Mouse (Mus musculus): ENCODE measurements around the gene Aktip. TPM values are rescaled to one million over a fixed set of nuclear protein-coding genes. Genes with fewer than 3 reads are reported as not detected.

The Aktip gene
- 96.5 and 99.3 TPM in 2 replicates for polyA plus RNA-seq (2016; fragmentation: Nextera tagmentation; extraction: Ambion mirVana)

DNA sequence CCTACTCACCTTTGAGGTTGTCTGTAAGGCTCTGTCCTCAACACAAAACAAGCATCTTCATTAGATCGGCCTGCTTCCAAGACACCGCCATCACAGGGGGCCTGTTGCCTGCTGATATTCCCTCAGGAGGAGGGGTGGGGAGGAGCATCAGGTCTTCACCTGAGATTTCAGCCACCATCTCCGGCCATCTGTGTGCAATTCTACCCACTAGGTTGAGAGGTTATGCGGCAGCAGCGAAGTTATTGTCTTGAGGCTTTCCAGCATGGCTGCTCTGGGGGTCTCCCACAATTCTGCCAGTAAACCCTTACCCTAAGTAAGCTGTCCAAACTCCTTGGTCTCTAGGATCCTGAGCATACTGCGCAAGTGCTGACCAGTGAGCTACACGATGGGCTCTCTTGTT, at the start of gene Aktip:
Gene Aktip (minus strand): TSS at position 101 of the 400 bp plus-strand sequence.
- Histone ChIP-seq H3K9ac (no peak within 1 kb of the TSS), H3K36me3 (replicated peaks) (no peaks in the 10 kb centered on the region), H3K27me3 (peaks cover 14% of the 10 kb centered on the region; the same call in 1 of the 2 replicates), H3K4me1 (peaks cover 5% of the 10 kb centered on the region; the same call in 1 of the 2 replicates), H3K4me3 (replicated peaks) (no peak within 1 kb of the TSS), H3K27ac (no peak within 1 kb of the TSS), H3K4me2 (no peak within 1 kb of the TSS), H3K9me3 (no peaks in the 10 kb centered on the region)
- no peak for ATAC-seq (ENCODE audit: low FRiP score)
- WGBS = 94% methylated on average over 7 of the region's 7 CpGs

DNA sequence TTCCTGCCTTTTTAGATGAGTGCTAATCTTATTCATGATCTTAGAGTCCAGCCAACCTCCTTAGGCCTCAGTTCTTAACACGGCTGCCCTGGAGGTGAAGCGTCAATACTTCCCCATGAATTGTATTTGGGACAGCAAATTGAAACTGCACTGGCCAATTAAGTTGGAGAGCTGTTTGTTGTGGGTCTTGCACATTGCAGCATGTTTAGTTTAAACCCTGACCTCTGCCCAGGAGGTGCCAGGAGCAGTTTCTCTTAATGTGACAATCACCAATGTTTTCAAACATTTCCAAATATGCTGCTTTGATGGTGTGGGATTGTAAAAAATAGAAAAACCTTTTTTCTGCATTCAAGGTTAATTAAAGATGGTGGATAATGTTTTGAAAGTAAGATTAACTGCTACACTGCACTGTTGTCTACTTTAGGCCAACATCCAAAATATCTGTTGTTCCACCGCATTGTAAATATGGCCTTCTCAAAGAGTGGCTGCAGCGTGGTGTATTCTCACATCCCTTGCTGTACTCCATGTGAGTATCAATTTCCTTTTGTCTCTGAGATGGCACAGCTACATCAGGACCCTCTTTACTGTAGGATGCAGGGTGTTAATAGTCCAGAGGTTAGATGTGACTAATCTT, 46.2 kb upstream of the Aktip start:
- H3K4me1 ChIP-seq = peaks cover 5% of the 10 kb centered on the region; the same call in 1 of the 2 replicates
- peaks cover 10% of the 10 kb centered on the region for H3K36me3 ChIP-seq (replicated peaks)
- no peak overlapping the region for H3K9ac ChIP-seq
- H3K27me3 ChIP-seq = no peaks in the 10 kb centered on the region
- WGBS = 56% methylated on average over 4 of the region's 4 CpGs
- H3K9me3 ChIP-seq = no peaks in the 10 kb centered on the region
- ATAC-seq (ENCODE audit: low FRiP score) = no peak
- H3K4me2 ChIP-seq = no peak overlapping the region
- no peak overlapping the region for H3K4me3 ChIP-seq (replicated peaks)
- no peak overlapping the region for H3K27ac ChIP-seq

GRCm38 (mm10) chr8:91242721-91243120, 42.9 kb upstream of the Aktip start:
- H3K36me3 ChIP-seq (replicated peaks) = no peaks in the 10 kb centered on the region
- H3K4me1 ChIP-seq = peaks cover 5% of the 10 kb centered on the region; the same call in 1 of the 2 replicates
- WGBS = 73% methylated on average over 1 of the region's 1 CpGs
- no peak overlapping the region for H3K27ac ChIP-seq
- ATAC-seq (ENCODE audit: low FRiP score) = no peak
- no peak overlapping the region for H3K9ac ChIP-seq
- no peak overlapping the region for H3K4me3 ChIP-seq (replicated peaks)
- no peaks in the 10 kb centered on the region for H3K27me3 ChIP-seq
- no peak overlapping the region for H3K4me2 ChIP-seq
- H3K9me3 ChIP-seq = no peaks in the 10 kb centered on the region

GRCm38 (mm10) chr8:91241873-91242519, 42.2 kb upstream of the Aktip start:
- Histone ChIP-seq H3K27ac (no peak overlapping the region), H3K4me1 (peaks cover 5% of the 10 kb centered on the region; the same call in 1 of the 2 replicates), H3K9ac (no peak overlapping the region), H3K27me3 (no peaks in the 10 kb centered on the region), H3K4me3 (replicated peaks) (no peak overlapping the region), H3K9me3 (no peaks in the 10 kb centered on the region), H3K4me2 (no peak overlapping the region), H3K36me3 (replicated peaks) (no peaks in the 10 kb centered on the region)
- 61% methylated on average over 8 of the region's 8 CpGs for WGBS
- ATAC-seq (ENCODE audit: low FRiP score) = no peak

DNA sequence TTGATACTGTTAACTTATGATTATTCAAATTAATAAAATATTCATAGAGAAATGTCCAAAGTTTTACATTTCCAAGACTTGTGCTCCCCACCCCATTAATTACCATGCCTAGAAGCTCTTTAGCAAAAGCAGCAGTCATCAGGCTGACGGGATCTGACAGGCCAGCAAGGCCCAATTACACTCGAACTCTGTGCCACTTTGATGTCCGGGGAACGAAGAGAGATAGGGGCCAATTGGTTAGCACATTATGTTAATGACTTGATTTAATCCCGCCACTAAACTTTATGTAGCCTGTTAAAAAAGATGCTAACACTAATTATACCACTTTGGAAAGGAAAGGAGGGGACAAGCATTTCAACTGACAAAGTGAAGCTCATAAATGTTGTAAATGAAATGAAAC, 41.6 kb upstream of the Aktip start:
- no peak overlapping the region for H3K4me2 ChIP-seq
- H3K9me3 ChIP-seq = no peaks in the 10 kb centered on the region
- ATAC-seq (ENCODE audit: low FRiP score) = no peak; the same call in 1 of the 2 replicates
- H3K4me1 ChIP-seq = peaks cover 5% of the 10 kb centered on the region; the same call in 1 of the 2 replicates
- no peak overlapping the region for H3K9ac ChIP-seq
- no peaks in the 10 kb centered on the region for H3K36me3 ChIP-seq (replicated peaks)
- 24% methylated on average over 5 of the region's 5 CpGs for WGBS
- H3K4me3 ChIP-seq (replicated peaks) = no peak overlapping the region
- no peak overlapping the region for H3K27ac ChIP-seq
- H3K27me3 ChIP-seq = no peaks in the 10 kb centered on the region

GRCm38 (mm10) chr8:91237191-91237590, 37.4 kb upstream of the Aktip start:
- Histone ChIP-seq H3K36me3 (replicated peaks) (no peaks in the 10 kb centered on the region), H3K9ac (no peak overlapping the region), H3K4me3 (replicated peaks) (no peak overlapping the region), H3K27me3 (no peaks in the 10 kb centered on the region), H3K27ac (no peak overlapping the region), H3K4me2 (no peak overlapping the region), H3K4me1 (peaks cover 5% of the 10 kb centered on the region; the same call in 1 of the 2 replicates), H3K9me3 (no peaks in the 10 kb centered on the region)
- ATAC-seq (ENCODE audit: low FRiP score) = no peak
- 89% methylated on average over 2 of the region's 2 CpGs for WGBS

GRCm38 (mm10) chr8:91234097-91234496, 34.3 kb upstream of the Aktip start:
- Histone ChIP-seq H3K4me1 (no peaks in the 10 kb centered on the region), H3K4me3 (replicated peaks) (no peak overlapping the region), H3K36me3 (replicated peaks) (0 out of 2 replicates have a peak, but pooled peaks cover 6% of the 10 kb centered on the region), H3K27me3 (no peaks in the 10 kb centered on the region), H3K27ac (no peak overlapping the region), H3K9me3 (no peaks in the 10 kb centered on the region), H3K9ac (no peak overlapping the region), H3K4me2 (no peak overlapping the region)
- 59% methylated on average over 2 of the region's 2 CpGs for WGBS
- no peak for ATAC-seq (ENCODE audit: low FRiP score)

DNA sequence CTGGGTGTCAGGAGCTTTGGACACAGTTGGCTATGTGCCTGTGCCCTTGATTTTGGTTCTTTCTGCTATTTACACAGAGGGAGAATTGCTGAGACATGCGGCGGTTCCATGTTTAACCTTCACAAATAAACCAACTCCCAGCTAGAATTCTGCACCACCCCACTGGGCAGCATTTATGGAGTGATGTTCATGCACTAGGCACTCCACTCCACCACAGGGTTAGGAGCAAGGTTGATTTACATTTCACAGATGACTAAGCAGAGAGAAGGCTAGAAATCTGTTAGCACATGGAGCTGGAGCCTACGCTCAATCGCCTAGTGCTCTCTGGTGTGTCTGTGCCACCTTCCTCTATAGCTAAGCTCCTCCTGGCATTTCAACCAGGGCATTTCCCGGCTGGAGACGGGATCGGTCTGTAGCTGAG, 27.7 kb upstream of the Aktip start:
- Histone ChIP-seq H3K36me3 (replicated peaks) (0 out of 2 replicates have a peak, but pooled peaks cover 14% of the 10 kb centered on the region), H3K4me3 (replicated peaks) (no peak overlapping the region), H3K27me3 (no peaks in the 10 kb centered on the region), H3K9me3 (no peaks in the 10 kb centered on the region), H3K27ac (no peak overlapping the region), H3K4me1 (no peaks in the 10 kb centered on the region), H3K9ac (no peak overlapping the region), H3K4me2 (no peak overlapping the region)
- 98% methylated on average over 7 of the region's 7 CpGs for WGBS
- no peak for ATAC-seq (ENCODE audit: low FRiP score)

- no peak overlapping the region for H3K27ac ChIP-seq
- H3K9ac ChIP-seq = no peak overlapping the region
- no peaks in the 10 kb centered on the region for H3K27me3 ChIP-seq
- ATAC-seq (ENCODE audit: low FRiP score) = no peak
- H3K36me3 ChIP-seq (replicated peaks) = 0 out of 2 replicates have a peak, but pooled peaks cover 9% of the 10 kb centered on the region
- no peak overlapping the region for H3K4me2 ChIP-seq
- no peaks in the 10 kb centered on the region for H3K9me3 ChIP-seq
- no peak overlapping the region for H3K4me3 ChIP-seq (replicated peaks)
- no peaks in the 10 kb centered on the region for H3K4me1 ChIP-seq
- 90% methylated on average over 7 of the region's 7 CpGs for WGBS
Observed at GRCm38 (mm10) chr8:91224227-91224626, 24.5 kb upstream of the Aktip start.

DNA sequence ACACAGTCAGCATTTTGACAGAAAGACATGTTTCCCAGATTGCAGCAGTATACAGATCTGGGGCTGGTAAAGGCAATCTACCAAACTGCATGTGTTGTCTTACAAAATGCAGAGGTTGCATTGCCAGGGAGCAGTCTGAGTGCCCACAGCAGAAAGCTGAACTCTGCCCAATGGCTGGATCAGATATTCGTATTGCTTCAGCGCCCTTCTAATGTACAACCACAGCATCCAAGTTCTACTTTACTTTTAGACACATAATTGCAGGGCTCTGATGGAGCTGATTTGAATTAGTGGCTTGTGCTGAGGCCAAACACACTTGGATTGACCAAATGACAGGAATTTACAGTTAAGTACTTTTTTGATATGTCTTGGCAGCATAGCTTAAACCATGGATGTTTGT, 22.1 kb upstream of the Aktip start:
- Histone ChIP-seq H3K27ac (no peak overlapping the region), H3K4me1 (no peaks in the 10 kb centered on the region), H3K9me3 (no peaks in the 10 kb centered on the region), H3K4me3 (replicated peaks) (no peak overlapping the region), H3K9ac (no peak overlapping the region), H3K27me3 (no peaks in the 10 kb centered on the region), H3K4me2 (no peak overlapping the region), H3K36me3 (replicated peaks) (0 out of 2 replicates have a peak, but pooled peaks cover 15% of the 10 kb centered on the region)
- WGBS = 97% methylated on average over 2 of the region's 2 CpGs
- ATAC-seq (ENCODE audit: low FRiP score) = no peak

DNA sequence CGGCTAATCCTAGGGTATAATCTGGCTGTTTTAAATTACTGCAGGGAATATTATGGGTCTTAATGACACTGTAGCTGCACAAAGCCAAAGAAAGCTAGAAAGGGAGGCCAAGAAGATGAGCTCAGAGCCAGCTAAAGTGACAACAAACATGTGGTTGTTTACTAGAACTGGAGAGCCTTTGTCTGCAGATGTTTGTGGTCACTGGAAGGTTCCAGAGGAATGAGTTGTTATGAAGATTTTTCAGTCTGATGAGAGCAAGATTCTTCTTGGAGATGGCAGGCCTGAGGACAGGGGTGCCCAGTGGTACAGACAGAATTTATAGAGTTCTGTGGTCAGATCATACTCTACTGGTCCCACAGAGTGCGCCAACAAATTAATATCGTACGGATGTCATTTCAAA, 18.5 kb upstream of the Aktip start:
- Histone ChIP-seq H3K27ac (no peak overlapping the region), H3K4me2 (no peak overlapping the region), H3K36me3 (replicated peaks) (0 out of 2 replicates have a peak, but pooled peaks cover 6% of the 10 kb centered on the region), H3K9ac (no peak overlapping the region), H3K9me3 (no peaks in the 10 kb centered on the region), H3K4me1 (peaks cover 2% of the 10 kb centered on the region; the same call in 1 of the 2 replicates), H3K4me3 (replicated peaks) (no peak overlapping the region), H3K27me3 (no peaks in the 10 kb centered on the region)
- ATAC-seq (ENCODE audit: low FRiP score) = no peak
- 84% methylated on average over 4 of the region's 4 CpGs for WGBS

DNA sequence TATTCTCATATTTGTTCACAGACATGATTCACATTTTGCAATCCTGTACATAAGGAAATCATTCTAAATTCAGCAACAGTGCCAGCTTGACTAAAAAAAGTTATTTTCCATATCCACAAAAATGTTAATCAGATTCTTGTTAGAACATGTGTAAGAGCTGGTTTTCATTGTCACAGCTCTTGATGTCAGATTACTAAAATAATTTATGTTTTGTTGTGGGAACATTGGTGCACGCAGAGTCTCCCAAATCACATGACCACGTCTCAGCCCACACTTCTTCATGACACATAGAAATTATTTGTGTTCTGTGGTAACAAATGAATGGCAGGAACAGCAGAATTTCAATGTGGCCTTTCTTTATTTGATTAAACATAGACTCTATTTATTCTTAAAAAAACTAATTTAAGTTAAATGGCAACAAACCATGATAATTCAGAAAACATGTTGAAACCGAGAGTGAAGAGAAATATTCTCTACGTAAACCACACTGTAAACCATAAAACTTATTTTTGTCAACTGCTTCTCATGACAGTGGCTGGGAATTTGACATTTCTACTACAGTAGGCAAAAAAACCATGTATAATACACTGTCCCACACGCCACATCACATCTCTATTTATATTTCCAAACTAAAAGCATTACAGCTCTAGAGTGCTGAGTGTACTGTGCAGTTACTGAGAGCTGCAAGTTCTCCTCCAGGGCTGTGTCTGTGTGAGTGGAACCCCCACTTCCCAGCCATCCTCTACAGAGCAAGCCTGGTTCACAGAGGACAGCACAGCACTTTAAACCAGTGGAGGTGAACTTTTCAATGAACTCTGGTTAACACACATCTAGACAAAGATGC, 17.5 kb upstream of the Aktip start:
- no peak overlapping the region for H3K9ac ChIP-seq
- H3K4me2 ChIP-seq = no peak overlapping the region
- H3K36me3 ChIP-seq (replicated peaks) = 0 out of 2 replicates have a peak, but pooled peaks cover 6% of the 10 kb centered on the region
- no peaks in the 10 kb centered on the region for H3K9me3 ChIP-seq
- H3K4me3 ChIP-seq (replicated peaks) = no peak overlapping the region
- 93% methylated on average over 5 of the region's 5 CpGs for WGBS
- no peak for ATAC-seq (ENCODE audit: low FRiP score)
- no peaks in the 10 kb centered on the region for H3K27me3 ChIP-seq
- no peak overlapping the region for H3K27ac ChIP-seq
- peaks cover 2% of the 10 kb centered on the region; the same call in 1 of the 2 replicates for H3K4me1 ChIP-seq

Measured in forebrain, embryonic 12.5 days (tissue).